Mouse (Mus musculus) embryonic facial prominence, embryonic 14.5 days (tissue): ENCODE data around the gene Hrh3. TPM values are rescaled to one million over a fixed set of nuclear protein-coding genes. Genes with fewer than 3 reads are reported as not detected.

Source experiments
- ATAC-seq: fragments of 200-750 bp; cut with Nextera tagmentation; 2 replicates; pipeline ENCODE4 v1.8.0; 2017; ENCODE audit warnings: low read depth, moderate number of reproducible peaks, moderate TSS enrichment
- DNase-seq: peaks from one replicate; pipeline ENCODE4 v3.0.0-alpha.2; 2015; ENCODE audit warnings: low spot score
- H3K27ac ChIP-seq: fragments of 300-500 bp; sonication (generic); replicated peaks from 2 replicates; pipeline ENCODE4 v1.5.1; 2014; ENCODE audit warnings: low read depth, mild to moderate bottlenecking, low read length, moderate library complexity
- H3K27me3 ChIP-seq: fragments of 300-500 bp; sonication (generic); replicated peaks from 2 replicates; pipeline ENCODE4 v1.6.1; 2014; ENCODE audit warnings: low read length; ENCODE audit not compliant: control insufficient read depth, insufficient read depth
- H3K36me3 ChIP-seq: fragments of 300-500 bp; sonication (generic); 2 replicates; pipeline ENCODE4 v1.6.1; 2014; ENCODE audit warnings: low read length, mixed read lengths; ENCODE audit not compliant: control insufficient read depth, insufficient read depth
- H3K4me1 ChIP-seq: fragments of 300-500 bp; sonication (generic); 2 replicates; pipeline ENCODE4 v1.6.1; 2014; ENCODE audit warnings: antibody characterized with exemption, low read length; ENCODE audit not compliant: control insufficient read depth, insufficient read depth
- H3K4me2 ChIP-seq: fragments of 300-500 bp; sonication (generic); 2 replicates; pipeline ENCODE4 v1.6.1; 2014; ENCODE audit warnings: low read depth, mild to moderate bottlenecking, low read length, moderate library complexity, mixed read lengths
- H3K4me3 ChIP-seq: fragments of 300-500 bp; sonication (generic); 2 replicates; pipeline ENCODE4 v1.5.1; 2014; ENCODE audit warnings: low read depth, mild to moderate bottlenecking, low read length
- H3K9ac ChIP-seq: fragments of 300-500 bp; sonication (generic); 2 replicates; pipeline ENCODE4 v1.6.1; 2014; ENCODE audit warnings: low read depth, mild to moderate bottlenecking, low read length, moderate library complexity, mixed read lengths
- H3K9me3 ChIP-seq: fragments of 300-500 bp; sonication (generic); 2 replicates; pipeline ENCODE4 v1.6.1; 2016; ENCODE audit warnings: low read length; ENCODE audit not compliant: control insufficient read depth
- WGBS: fragments of 180-500 bp; shearing (Covaris S2); extraction: QIAGEN DNeasy Blood & Tissue Kit; methylation state at CpG from one replicate; pipeline ENCODE4 v1.1.7; 2014; 5-methylcytosine and 5-hydroxymethylcytosine counted together
- polyA plus RNA-seq: library from polyadenylated mRNA; unstranded; fragments of >200 nt; fragmentation: Nextera tagmentation; extraction: Ambion mirVana; gene quantifications from 2 replicates; pipeline ENCODE4 v1.2.1, GENCODE M21; 2014

Gene Hrh3
- polyA plus RNA-seq, 1 experiment from 2014 or later, result 0.11 TPM

- Histone ChIP-seq H3K4me2 (no peak overlapping the region), H3K9me3 (no peaks in the 10 kb centered on the region), H3K36me3 (no peaks in the 10 kb centered on the region), H3K4me3 (no peak overlapping the region), H3K9ac (0 out of 2 replicates have a peak overlapping the region, but pooled peaks have one; percentile 19), H3K27me3 (no peaks in the 10 kb centered on the region), H3K4me1 (peaks cover 8% of the 10 kb centered on the region; the same call in 1 of the 2 replicates), H3K27ac (no peak overlapping the region)
- 40% methylated on average over 6 of the region's 6 CpGs for WGBS
- peak; percentile 57 for DNase-seq
- no peak for ATAC-seq
Measured at GRCm38 (mm10) chr2:180115279-180115678, 11.0 kb upstream of the Hrh3 start.

DNA sequence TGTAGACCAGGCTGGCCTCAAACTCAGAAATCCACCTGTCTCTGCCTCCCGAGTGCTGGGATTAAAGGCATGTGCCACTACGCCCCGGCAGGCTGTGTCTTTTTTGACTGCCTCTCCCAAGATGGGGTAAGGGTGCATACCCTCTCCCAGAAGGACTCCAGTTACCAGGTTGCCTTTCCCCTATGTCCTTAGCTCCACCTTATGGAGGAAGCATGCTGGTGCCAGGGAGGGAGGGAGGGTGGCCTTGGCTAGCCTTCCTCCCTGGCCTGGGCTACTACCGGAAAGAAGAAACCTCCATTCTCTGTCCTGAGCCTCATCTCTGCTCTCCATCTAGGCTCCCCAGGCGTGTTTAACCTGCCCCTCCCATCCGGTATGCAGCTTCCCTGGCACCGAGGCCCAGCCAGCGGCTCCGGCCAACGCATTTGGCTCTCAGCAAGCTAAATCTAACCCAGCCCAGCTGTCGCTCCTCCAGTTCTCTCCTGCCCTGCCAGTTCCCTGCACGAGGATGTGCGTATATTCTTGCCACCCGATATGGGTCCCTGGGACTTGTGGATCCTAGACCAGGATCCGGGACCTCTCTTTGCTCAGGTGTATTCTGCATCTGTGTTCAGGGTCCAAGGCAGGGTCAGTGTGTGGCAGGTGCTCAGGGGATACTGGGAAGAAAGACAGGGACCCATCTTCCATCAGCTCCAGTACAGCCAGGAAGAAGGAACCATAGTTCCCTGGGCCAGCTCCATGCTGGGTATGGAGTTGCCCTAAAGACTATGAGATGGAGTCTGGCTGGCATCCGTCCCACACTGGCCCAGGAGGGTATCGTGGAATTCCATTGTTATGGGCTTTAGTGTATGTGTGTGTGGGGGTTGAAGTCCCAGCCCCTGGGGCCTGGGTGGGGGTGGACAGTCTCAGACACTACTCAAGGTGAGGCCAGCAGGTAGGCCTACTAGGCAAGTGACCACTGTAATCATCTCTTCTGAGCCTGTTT lies 9.9 kb upstream of the Hrh3 start:
- H3K27me3 ChIP-seq, result no peaks in the 10 kb centered on the region
- H3K27ac ChIP-seq, result no peak overlapping the region
- no peak overlapping the region for H3K9ac ChIP-seq
- H3K36me3 ChIP-seq, result no peaks in the 10 kb centered on the region
- ATAC-seq (no peak), DNase-seq (peak; percentile 51)
- no peak overlapping the region for H3K4me2 ChIP-seq
- 51% methylated on average over 17 of the region's 17 CpGs for WGBS
- H3K4me3 ChIP-seq, result no peak overlapping the region
- peaks cover 3% of the 10 kb centered on the region; the same call in 1 of the 2 replicates for H3K4me1 ChIP-seq
- no peaks in the 10 kb centered on the region for H3K9me3 ChIP-seq

DNA sequence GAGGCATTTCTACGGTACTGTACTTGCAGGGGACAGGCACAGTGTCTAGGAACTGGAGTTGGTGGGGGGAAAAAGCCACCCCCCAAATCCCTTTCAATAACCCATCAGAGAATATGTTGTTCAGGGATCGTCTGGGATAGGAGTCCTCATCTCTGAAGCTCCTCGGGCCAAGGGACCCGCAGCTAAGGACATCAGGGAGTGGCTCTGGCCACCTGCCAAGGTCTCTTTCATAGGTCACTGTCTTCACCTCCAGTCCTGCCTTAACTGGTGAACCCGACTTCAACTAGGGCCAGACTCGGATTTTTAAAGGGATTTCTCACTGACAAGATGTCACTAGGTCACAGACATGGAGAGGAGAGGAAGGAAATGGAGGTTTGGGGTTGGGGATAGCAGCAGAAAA lies 4.0 kb upstream of the Hrh3 start:
- 61% methylated on average over 6 of the region's 6 CpGs for WGBS
- ATAC-seq, result no peak

GRCm38 (mm10) chr2:180107081-180107480 lies 2.8 kb upstream of the Hrh3 start:
- Histone ChIP-seq H3K27me3 (peaks cover 39% of the 10 kb centered on the region), H3K9me3 (no peaks in the 10 kb centered on the region), H3K36me3 (no peaks in the 10 kb centered on the region), H3K27ac (no peak overlapping the region), H3K4me1 (peaks cover 12% of the 10 kb centered on the region; the same call in 1 of the 2 replicates), H3K4me2 (no peak overlapping the region), H3K9ac (no peak overlapping the region), H3K4me3 (no peak overlapping the region)
- DNase-seq (no peak), ATAC-seq (no peak)
- WGBS, result 56% methylated on average over 4 of the region's 4 CpGs

More for the DNA sequence above, 4.0 kb upstream of the Hrh3 start:
- no peak for DNase-seq
- Histone ChIP-seq H3K27me3 (peaks cover 27% of the 10 kb centered on the region), H3K4me2 (no peak overlapping the region), H3K36me3 (no peaks in the 10 kb centered on the region), H3K4me3 (no peak overlapping the region), H3K9ac (no peak overlapping the region), H3K27ac (no peak overlapping the region), H3K4me1 (peaks cover 12% of the 10 kb centered on the region; the same call in 1 of the 2 replicates), H3K9me3 (no peaks in the 10 kb centered on the region)

GRCm38 (mm10) chr2:180105441-180106190 lies 1.3 kb upstream of the Hrh3 start:
- ATAC-seq (no peak), DNase-seq (no peak)
- WGBS, result 23% methylated on average over 8 of the region's 8 CpGs
- Histone ChIP-seq H3K36me3 (no peaks in the 10 kb centered on the region), H3K27me3 (peaks cover 54% of the 10 kb centered on the region), H3K9me3 (no peaks in the 10 kb centered on the region), H3K27ac (no peak overlapping the region), H3K9ac (no peak overlapping the region), H3K4me1 (peaks cover 12% of the 10 kb centered on the region; the same call in 1 of the 2 replicates), H3K4me3 (no peak overlapping the region), H3K4me2 (no peak overlapping the region)

DNA sequence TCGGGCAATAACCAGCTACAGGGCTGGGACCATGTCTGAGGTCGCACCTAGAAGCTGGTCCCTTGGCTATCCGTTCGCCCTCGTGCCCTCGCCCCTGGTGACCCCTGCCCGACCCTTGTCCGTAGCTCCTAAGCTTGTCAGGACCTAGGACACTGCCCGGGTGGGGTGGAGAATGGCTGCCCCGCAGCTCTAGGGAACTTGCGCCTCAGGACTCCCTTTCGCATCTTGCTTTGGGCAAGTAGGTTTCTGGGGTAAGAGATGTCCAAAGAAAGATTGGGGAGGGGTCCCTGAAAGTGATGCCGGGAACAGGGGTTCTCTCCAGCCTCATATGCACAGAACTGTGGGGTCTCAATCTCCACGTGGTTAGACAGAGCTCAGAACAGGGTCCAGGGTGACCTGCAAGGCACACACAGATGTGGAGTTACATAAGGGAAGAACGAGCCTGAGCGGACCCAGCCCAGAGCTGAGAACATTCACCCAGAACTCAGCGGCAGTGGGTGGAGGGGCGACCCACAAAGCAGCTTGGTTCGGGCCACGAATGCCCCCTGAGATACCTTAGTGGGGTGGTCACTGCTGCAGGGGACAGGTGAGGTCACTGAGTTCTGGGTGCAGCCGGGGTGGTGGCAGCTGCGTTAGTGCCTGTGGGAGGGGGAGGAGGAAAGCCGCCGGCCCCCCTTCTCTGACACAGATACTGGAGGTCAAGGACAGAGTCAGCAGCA lies 530 bp upstream of the Hrh3 start:
- Histone ChIP-seq H3K27ac (no peak overlapping the region), H3K9ac (no peak overlapping the region), H3K4me2 (peak overlapping the region; percentile 96), H3K9me3 (no peaks in the 10 kb centered on the region), H3K36me3 (no peaks in the 10 kb centered on the region), H3K4me1 (peaks cover 12% of the 10 kb centered on the region; the same call in 1 of the 2 replicates), H3K27me3 (peaks cover 62% of the 10 kb centered on the region), H3K4me3 (peak overlapping the region; percentile 48)
- ATAC-seq, result no peak
- 8% methylated on average over 21 of the region's 24 CpGs for WGBS
- DNase-seq, result no peak

DNA sequence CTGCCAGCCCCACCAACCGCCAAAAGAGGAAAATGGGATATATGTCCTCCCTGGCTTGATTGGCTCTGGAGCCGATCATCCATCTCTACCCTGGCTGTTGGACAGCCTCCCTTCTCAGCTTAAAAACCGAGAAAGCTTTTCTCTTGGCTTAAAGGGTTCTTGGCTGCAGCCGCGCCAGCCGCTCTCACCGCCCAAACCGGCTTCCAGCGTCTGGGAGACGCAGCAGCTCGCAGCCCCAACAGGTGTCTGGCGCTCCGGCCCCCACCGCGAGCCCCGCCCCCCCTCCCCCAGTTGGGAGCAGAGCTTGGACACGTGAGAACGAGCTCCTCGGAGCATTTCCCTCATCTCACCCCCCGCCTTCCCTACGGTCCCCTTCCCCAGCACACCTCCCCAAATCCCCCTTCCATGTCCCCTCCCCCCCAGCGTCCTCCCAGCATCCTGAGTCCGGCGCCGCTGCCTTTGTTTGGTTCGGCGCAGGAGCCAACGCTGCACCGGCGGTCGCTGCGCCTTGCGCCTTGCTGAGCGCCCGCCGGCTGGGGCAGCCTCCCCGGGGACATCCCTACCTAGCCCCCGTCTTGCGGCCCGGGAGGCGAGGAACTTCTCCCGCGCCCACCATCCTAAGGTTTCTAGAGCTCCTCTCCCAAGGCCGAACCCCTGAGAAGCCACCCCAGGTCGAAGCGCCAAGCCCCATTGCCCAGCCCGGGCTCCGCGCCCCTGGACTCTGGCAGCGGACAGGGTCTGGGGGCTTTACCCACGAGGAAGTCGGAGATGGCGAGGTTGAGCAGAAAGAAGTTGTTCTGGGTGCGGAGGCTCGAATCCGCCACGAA lies 924 bp downstream of the Hrh3 start:
- H3K9ac ChIP-seq, result no peak overlapping the region
- H3K4me2 ChIP-seq, result peak overlapping the region; percentile 96
- H3K4me1 ChIP-seq, result peaks cover 12% of the 10 kb centered on the region; the same call in 1 of the 2 replicates
- 2% methylated on average over 34 of the region's 57 CpGs for whole genome bisulfite sequencing
- no peak overlapping the region for H3K27ac ChIP-seq
- no peak for DNase-seq
- H3K9me3 ChIP-seq, result no peaks in the 10 kb centered on the region
- no peak for ATAC-seq
- peaks cover 76% of the 10 kb centered on the region for H3K27me3 ChIP-seq
- H3K36me3 ChIP-seq, result no peaks in the 10 kb centered on the region
- H3K4me3 ChIP-seq, result peak overlapping the region; percentile 48
